Mouse (Mus musculus) liver, adult 2 months (tissue): ENCODE results near the gene Sema3f. TPM values are rescaled to one million over a fixed set of nuclear protein-coding genes. Genes with fewer than 3 reads are reported as not detected.

Source experiments
- DNase-seq: peaks from one replicate; pipeline ENCODE4 v3.0.0-alpha.2; 2011; ENCODE audit warnings: low read depth, low spot score; ENCODE audit errors: extremely low read depth
- H3K27ac ChIP-seq: fragments of 200-500 bp; replicated peaks from 2 replicates; pipeline ENCODE4 v1.5.1; 2012; ENCODE audit warnings: low read depth, mild to moderate bottlenecking, control low read depth, inconsistent platforms, low read length; ENCODE audit not compliant: insufficient read depth
- H3K27me3 ChIP-seq: fragments of 200-500 bp; 2 replicates; pipeline ENCODE4 v1.6.1; 2012; ENCODE audit warnings: mild to moderate bottlenecking, moderate library complexity, low read length, inconsistent platforms; ENCODE audit not compliant: control insufficient read depth, insufficient read depth
- H3K36me3 ChIP-seq: fragments of 200-500 bp; 2 replicates; pipeline ENCODE4 v1.6.1; 2012; ENCODE audit warnings: low read length, inconsistent platforms; ENCODE audit not compliant: control insufficient read depth, insufficient read depth
- H3K4me1 ChIP-seq: fragments of 200-500 bp; 2 replicates; pipeline ENCODE4 v1.6.1; 2011; ENCODE audit warnings: low read length; ENCODE audit not compliant: control insufficient read depth, insufficient read depth
- H3K4me3 ChIP-seq: fragments of 200-500 bp; 2 replicates; pipeline ENCODE4 v1.5.1; 2011; ENCODE audit warnings: low read depth, mild to moderate bottlenecking, control low read depth, low read length, moderate library complexity; ENCODE audit not compliant: insufficient read depth
- H3K79me2 ChIP-seq: fragments of 200-500 bp; 2 replicates; pipeline ENCODE4 v1.6.1; 2012; ENCODE audit warnings: inconsistent platforms, mild to moderate bottlenecking, low read length, moderate library complexity; ENCODE audit not compliant: control insufficient read depth, insufficient read depth
- H3K9ac ChIP-seq: fragments of 200-500 bp; 2 replicates; pipeline ENCODE4 v1.6.1; 2012; ENCODE audit warnings: low read depth, mild to moderate bottlenecking, control low read depth, inconsistent platforms, low read length
- CTCF ChIP-seq: fragments of 200-500 bp; IDR thresholded peaks from 2 replicates; pipeline ENCODE4 v1.5.1; 2011; ENCODE audit warnings: low read depth, low read length, control low read depth
- POLR2A ChIP-seq: fragments of 200-500 bp; IDR thresholded peaks from 2 replicates; pipeline ENCODE4 v1.6.1; 2011; ENCODE audit warnings: low read length, control low read depth; ENCODE audit not compliant: insufficient read depth; ENCODE audit errors: extremely low read depth
- WGBS: fragments of 180-500 bp; shearing (Covaris S2); methylation state at CpG from one replicate; pipeline ENCODE4 v1.1.7; 2018; 5-methylcytosine and 5-hydroxymethylcytosine counted together
- polyA plus RNA-seq: library from polyadenylated mRNA; depleted of rRNA; stranded (reverse); fragments of >200 nt; gene quantifications from 2 replicates; pipeline ENCODE4 v1.2.3, GENCODE M21; 2012
- total RNA-seq: library from RNA; depleted of rRNA; stranded (reverse); fragments of >200 nt; gene quantifications from 2 replicates; pipeline ENCODE4 v1.2.3, GENCODE M21; 2014

Sema3f gene
- total and polyA plus RNA-seq, 2 experiments, result 3.5 to 8.9 TPM

DNA sequence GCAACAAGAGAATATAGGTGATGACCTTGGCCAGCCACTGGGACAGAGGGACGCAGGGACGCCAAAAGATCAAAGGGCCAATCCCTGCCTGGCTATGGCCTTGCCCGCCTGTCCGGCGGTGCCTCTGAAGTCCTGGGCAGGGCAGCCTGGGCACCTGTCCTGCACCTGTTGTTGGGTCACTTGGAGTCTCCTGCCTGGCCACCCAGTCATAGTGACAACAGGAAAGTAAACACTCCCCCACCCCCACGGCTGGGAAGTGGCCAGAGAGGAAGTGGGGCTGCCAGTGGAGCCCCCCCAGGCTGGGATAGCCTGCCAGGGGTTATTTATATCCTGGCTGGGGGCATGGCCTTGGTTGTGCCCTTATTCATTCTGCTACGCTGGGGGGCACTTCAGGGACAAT lies 15.6 kb downstream of the Sema3f start:
- WGBS, result 12% methylated on average over 7 of the region's 7 CpGs
- Histone ChIP-seq H3K9ac (no peak overlapping the region), H3K36me3 (no peaks in the 10 kb centered on the region), H3K4me1 (0 out of 2 replicates have a peak, but pooled peaks cover 7% of the 10 kb centered on the region), H3K27ac (no peak overlapping the region), H3K79me2 (no peaks in the 10 kb centered on the region), H3K4me3 (no peak overlapping the region), H3K27me3 (no peaks in the 10 kb centered on the region)
- TF ChIP-seq POLR2A, result no peak
- DNase-seq, result peak; percentile 82

DNA sequence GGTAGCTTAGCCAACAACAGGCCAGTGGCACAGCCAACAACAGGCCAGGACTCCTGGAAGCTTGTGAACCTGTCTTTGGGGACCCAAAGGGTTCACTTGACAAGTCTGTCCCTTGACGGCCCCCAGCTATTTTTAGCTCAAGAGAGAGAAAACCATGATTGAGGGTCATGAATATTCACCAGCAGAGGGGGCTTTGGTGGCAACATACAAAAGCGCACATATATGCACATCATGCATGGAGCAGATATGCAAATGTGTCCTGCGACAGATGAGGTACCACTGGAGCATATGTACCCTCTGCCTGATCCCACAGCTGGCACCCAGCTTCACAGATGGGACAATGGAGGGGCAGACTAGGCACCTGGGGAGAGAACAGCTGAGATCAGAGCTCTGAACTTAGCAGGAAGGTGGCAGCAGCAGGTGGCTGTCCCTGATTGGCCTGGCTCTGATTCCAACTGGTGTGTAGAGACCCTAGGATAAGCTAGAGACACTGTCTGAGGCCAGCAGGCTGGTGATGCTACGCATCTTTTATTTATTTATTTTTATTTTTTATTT lies 16.8 kb downstream of the Sema3f start:
- Histone ChIP-seq H3K9ac (no peak overlapping the region), H3K79me2 (no peaks in the 10 kb centered on the region), H3K4me3 (no peak overlapping the region), H3K4me1 (0 out of 2 replicates have a peak, but pooled peaks cover 4% of the 10 kb centered on the region), H3K27ac (no peak overlapping the region), H3K36me3 (no peaks in the 10 kb centered on the region), H3K27me3 (no peaks in the 10 kb centered on the region)
- 90% methylated on average over 4 of the region's 4 CpGs for WGBS
- TF ChIP-seq CTCF (no peak), POLR2A (no peak)
- DNase-seq, result no peak

DNA sequence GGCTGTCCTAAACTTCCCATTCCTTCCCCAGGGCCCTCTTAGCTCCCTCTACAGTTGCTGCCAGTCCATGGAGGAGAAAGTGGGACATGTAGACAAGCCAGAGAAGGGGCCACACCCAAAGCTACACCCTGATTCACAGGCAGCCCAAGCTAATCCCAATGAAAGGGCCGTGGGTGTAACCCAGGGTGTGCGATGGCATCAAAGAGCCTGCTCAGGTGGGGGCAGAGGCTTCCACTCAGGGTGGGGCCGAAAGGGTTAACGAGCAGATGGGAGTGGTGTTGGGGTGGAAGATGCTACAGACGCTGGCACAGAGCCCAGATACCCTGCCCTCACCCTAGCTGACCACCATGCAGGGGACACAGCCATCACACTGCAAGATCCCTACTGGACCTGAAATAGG lies 17.5 kb downstream of the Sema3f start:
- Histone ChIP-seq H3K79me2 (no peaks in the 10 kb centered on the region), H3K4me3 (no peak overlapping the region), H3K27ac (no peak overlapping the region), H3K4me1 (0 out of 2 replicates have a peak, but pooled peaks cover 4% of the 10 kb centered on the region), H3K27me3 (no peaks in the 10 kb centered on the region), H3K9ac (no peak overlapping the region), H3K36me3 (no peaks in the 10 kb centered on the region)
- no peak for DNase-seq
- whole genome bisulfite sequencing, result 75% methylated on average over 5 of the region's 5 CpGs
- no peak for TF ChIP-seq POLR2A
- TF ChIP-seq CTCF, result no peak

DNA sequence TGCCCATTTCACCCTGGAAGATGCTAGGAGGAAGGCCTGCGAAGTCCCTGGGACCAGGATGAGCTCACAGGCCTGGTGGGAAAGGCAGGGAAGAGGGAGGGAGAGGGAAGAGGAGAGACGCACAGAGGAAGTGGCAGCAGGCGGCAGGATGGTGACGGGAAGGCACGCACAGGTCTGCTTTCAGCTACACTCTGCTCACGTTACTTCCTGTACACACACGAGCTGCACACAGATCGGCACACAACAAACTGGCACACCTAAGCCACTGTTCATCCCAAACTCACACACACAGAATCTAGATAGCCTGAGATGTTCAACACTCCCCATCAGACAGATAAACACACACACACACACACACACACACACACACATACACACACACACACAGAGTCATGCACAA lies 19.9 kb downstream of the Sema3f start:
- H3K9ac ChIP-seq, result no peak overlapping the region
- no peaks in the 10 kb centered on the region for H3K79me2 ChIP-seq
- H3K36me3 ChIP-seq, result no peaks in the 10 kb centered on the region
- 80% methylated on average over 8 of the region's 8 CpGs for WGBS
- DNase-seq, result no peak
- H3K4me3 ChIP-seq, result no peak overlapping the region
- no peak overlapping the region for H3K27ac ChIP-seq
- TF ChIP-seq CTCF, result no peak
- no peaks in the 10 kb centered on the region for H3K4me1 ChIP-seq
- no peaks in the 10 kb centered on the region for H3K27me3 ChIP-seq

DNA sequence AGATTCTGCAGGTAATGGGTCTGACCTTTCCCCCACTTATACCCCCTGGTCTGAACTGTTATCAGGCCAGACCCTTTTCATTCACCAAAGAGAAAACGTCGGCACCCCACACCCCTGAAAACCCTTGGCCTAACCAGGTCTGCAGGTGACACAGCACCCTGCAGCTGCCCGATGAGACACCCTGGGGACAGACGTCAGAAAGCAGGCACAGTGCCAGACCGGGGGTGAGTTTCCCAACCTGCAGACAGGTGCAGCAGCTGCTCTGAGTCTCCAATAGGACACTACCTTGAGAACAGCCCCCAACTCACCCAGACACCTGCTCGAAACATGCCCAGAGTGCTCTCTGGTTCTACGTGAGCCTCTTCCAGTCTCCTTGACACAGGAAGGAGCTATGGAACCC lies 21.3 kb downstream of the Sema3f start:
- Histone ChIP-seq H3K79me2 (no peaks in the 10 kb centered on the region), H3K4me1 (no peaks in the 10 kb centered on the region), H3K36me3 (no peaks in the 10 kb centered on the region), H3K27me3 (no peaks in the 10 kb centered on the region), H3K9ac (no peak overlapping the region), H3K4me3 (no peak overlapping the region), H3K27ac (no peak overlapping the region)
- DNase-seq, result peak; percentile 27
- 49% methylated on average over 7 of the region's 7 CpGs for WGBS
- TF ChIP-seq CTCF, result no peak
- TF ChIP-seq POLR2A, result no peak

DNA sequence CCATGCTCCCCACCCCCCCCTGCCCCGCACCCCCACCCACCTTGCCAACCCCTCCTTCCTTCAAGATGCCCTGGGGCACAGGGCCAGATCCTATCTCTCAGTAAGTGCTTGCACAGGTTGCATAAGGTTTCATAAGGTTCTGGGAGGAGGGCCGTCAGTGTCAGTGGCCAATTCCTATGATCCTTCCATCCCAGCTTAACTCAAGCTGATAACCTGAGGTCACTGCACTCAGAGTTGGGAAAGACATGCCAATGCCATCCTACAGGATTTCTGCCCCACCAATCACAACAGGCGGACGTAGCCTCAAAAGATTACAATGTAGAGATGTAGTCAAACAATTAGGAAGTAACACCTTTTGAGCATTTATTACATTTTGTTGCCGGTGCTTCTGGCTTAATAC lies 21.9 kb downstream of the Sema3f start:
- Histone ChIP-seq H3K9ac (no peak overlapping the region), H3K36me3 (no peaks in the 10 kb centered on the region), H3K27me3 (no peaks in the 10 kb centered on the region), H3K27ac (no peak overlapping the region), H3K79me2 (no peaks in the 10 kb centered on the region), H3K4me3 (no peak overlapping the region), H3K4me1 (no peaks in the 10 kb centered on the region)
- 49% methylated on average over 5 of the region's 5 CpGs for WGBS
- DNase-seq, result peak; percentile 61
- TF ChIP-seq POLR2A, result no peak
- no peak for TF ChIP-seq CTCF
